Mouse (Mus musculus): Measurements from ENCODE around the gene Bcl3. TPM values are rescaled to one million over a fixed set of nuclear protein-coding genes. Genes with fewer than 3 reads are reported as not detected.

The Bcl3 gene
- polyA plus RNA-seq, 1 experiment = 13.0 TPM

DNA sequence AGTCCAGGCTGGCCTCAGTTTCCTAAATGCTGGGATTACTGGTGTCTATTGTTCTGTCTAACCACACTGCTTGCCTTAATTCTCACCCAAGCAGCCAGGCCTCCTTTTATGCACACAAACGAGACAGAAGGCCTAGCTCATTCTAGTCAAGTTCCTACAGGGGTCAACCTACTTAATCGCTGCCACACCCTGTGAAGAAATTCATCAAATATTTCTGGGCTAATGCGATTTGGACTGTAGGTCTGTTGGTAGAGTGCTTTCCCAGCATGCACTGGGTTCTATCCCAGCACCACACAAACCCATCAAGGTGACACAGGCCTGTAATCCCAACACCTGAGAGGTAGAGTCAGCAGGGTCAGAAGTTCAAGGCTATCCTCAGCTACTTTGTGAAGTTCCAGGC lies 7.1 kb upstream of the Bcl3 start:
- no peak overlapping the region for H3K27ac ChIP-seq (ENCODE audit: control insufficient read depth, insufficient read depth, low read depth, low read length, poor library complexity)
- WGBS = 79% methylated on average over 3 of the region's 3 CpGs
- H3K4me3 ChIP-seq (replicated peaks; ENCODE audit: control insufficient read depth, low read depth, low read length) = no peak overlapping the region
- H3K4me1 ChIP-seq (ENCODE audit: control insufficient read depth, insufficient read depth, low read length) = peaks cover 5% of the 10 kb centered on the region; the same call in 1 of the 2 replicates
- no peak for TF ChIP-seq POLR2A (IDR thresholded peaks at IDR 0.05; ENCODE audit: borderline replicate concordance, control insufficient read depth, low read depth, low read length)
- no peak for TF ChIP-seq CTCF (IDR thresholded peaks at IDR 0.05; ENCODE audit: control insufficient read depth, insufficient read depth, low read length)

DNA sequence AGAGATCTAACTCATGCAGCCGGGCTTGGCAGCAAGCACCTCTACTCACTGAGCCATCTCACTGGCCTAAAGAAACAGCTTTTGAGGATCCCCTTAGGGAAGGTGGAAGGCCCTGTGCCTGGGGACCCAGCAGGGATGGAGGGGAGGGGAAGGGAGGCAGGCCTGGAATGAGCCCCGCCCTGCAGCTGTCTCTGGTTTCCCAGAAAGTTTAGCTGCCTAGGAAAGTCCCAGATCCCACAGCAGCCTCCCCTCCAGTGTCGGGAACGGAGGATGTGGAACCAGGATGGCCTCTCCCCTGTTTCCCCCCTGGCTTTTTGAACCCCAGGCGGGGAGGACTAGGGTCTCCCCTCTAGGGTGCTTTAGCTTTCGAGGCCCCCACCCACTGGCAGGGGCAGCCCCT lies 4.2 kb upstream of the Bcl3 start:
- no peak overlapping the region for H3K27ac ChIP-seq (ENCODE audit: control insufficient read depth, insufficient read depth, low read depth, low read length, poor library complexity)
- peaks cover 5% of the 10 kb centered on the region; the same call in 1 of the 2 replicates for H3K4me1 ChIP-seq (ENCODE audit: control insufficient read depth, insufficient read depth, low read length)
- no peak for TF ChIP-seq POLR2A (IDR thresholded peaks at IDR 0.05; ENCODE audit: borderline replicate concordance, control insufficient read depth, low read depth, low read length)
- no peak for TF ChIP-seq CTCF (IDR thresholded peaks at IDR 0.05; ENCODE audit: control insufficient read depth, insufficient read depth, low read length)
- 83% methylated on average over 6 of the region's 6 CpGs for WGBS
- H3K4me3 ChIP-seq (replicated peaks; ENCODE audit: control insufficient read depth, low read depth, low read length) = no peak overlapping the region

DNA sequence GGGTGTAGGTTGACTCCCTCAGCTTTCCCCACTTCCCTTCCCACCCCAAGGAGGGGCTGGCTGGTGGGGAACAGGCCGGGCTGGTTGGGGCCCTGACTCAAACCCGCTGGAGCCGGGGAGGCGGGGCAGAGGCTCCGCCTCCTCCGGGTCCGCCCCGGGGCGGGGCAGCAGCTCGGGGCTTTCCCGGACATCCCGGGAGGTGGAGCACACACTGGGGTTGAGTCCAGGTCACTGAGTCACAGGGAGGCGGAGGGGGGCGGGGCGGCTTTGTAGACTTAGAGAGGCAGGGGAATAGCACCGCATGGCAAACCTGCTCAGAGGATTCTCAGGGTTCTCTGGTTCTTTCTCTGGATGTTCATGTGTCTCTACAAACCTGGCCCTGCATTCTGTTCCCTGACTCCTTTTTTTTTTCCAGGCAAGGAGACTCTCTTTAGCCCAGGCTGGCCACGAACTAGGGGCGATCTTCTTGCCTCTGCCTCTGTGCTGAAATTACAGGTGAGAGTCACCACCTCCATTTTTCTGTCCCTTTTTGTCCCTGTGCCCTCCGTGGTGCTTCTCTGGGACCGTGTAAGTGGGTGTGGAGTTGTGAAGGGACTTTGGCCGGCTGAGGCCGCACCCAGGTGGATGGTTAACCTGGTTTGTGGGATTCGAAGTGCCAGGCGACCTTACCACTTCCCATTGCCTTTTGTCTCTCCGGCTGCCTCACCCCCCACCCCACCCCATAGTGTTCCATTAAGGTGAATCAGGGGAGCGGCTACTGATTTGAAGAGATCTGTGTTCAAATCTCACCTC lies 1.8 kb upstream of the Bcl3 start:
- H3K4me3 ChIP-seq (replicated peaks; ENCODE audit: control insufficient read depth, low read depth, low read length) = no peak overlapping the region
- 20% methylated on average over 26 of the region's 26 CpGs for WGBS
- no peaks in the 10 kb centered on the region; the same call in 1 of the 2 replicates for H3K4me1 ChIP-seq (ENCODE audit: control insufficient read depth, insufficient read depth, low read length)
- peak overlapping the region; percentile 68 for H3K27ac ChIP-seq (ENCODE audit: control insufficient read depth, insufficient read depth, low read depth, low read length, poor library complexity)
- TF ChIP-seq CTCF (IDR thresholded peaks at IDR 0.05; ENCODE audit: control insufficient read depth, insufficient read depth, low read length) (no peak), POLR2A (IDR thresholded peaks at IDR 0.05; ENCODE audit: borderline replicate concordance, control insufficient read depth, low read depth, low read length) (no peak)

DNA sequence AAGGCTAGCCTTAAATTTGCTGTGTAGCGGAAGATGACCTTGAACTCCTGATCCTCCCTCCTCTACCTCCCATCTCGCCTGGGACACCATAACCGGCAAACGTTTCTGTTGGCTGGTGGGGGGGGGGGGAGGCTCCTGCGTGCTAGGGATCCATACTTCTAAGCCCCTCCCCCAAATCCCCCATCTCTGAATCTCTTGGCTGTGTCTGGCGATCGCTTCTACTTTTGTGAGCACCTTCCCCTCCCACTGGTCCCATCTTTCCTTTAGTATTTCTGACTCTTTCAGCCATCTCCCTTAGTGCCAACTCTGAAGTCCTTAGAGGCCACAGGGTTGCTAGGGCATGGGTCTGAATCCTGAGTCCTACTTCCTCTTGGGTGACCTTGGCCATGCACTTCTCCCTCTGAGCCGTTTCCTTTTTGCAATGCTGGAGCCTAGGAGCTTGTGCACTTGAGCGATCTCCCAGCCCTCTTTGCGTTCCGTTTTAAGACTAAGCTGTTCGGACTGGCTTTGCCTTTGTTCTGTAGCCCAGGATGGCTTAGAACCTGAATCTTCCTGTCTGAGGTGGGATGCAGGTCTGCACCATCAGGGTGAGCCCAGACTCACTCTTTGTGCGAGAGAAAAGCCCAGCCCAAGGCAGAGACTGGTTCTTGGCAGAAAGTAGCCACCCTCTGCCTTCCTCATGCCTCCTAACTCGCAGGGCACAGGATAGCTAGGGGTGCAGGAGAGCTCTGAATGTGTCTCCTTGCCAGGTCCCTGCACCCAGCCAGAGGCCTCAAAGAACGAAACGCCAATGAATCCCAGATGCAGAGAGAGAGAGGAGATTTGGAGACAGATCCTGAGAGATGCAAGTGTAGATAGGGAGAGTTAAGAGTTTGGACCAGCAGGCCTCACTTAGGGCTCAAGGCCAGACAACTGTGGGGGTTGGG lies 949 bp upstream of the Bcl3 start:
- H3K27ac ChIP-seq (ENCODE audit: control insufficient read depth, insufficient read depth, low read depth, low read length, poor library complexity) = peak overlapping the region; percentile 68
- peak overlapping the region; percentile 11 for H3K4me3 ChIP-seq (replicated peaks; ENCODE audit: control insufficient read depth, low read depth, low read length)
- TF ChIP-seq POLR2A (IDR thresholded peaks at IDR 0.05; ENCODE audit: borderline replicate concordance, control insufficient read depth, low read depth, low read length) (no peak), CTCF (IDR thresholded peaks at IDR 0.05; ENCODE audit: control insufficient read depth, insufficient read depth, low read length) (no peak)
- H3K4me1 ChIP-seq (ENCODE audit: control insufficient read depth, insufficient read depth, low read length) = peaks cover 2% of the 10 kb centered on the region
- WGBS = 11% methylated on average over 16 of the region's 16 CpGs

DNA sequence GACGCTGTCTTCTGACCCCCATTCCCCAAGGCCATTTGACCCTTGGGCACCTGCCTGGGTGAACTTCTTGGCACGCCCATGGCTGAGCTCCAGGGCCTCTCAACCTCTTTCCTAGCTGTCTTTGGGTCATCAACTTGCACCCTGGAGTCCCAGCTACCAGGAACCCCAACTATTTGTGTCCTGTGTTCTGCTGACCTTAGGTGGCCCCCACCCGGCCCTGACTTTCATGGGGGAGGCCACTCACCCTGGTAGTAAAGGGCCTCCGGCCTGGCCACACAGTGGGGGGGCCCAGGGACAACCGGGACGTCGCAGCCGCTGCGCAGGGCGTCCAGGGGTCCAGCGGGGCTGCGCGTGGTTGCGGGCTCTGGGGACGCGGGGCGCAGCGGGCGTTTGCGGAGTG lies 377 bp downstream of the Bcl3 start:
- H3K4me3 ChIP-seq (replicated peaks; ENCODE audit: control insufficient read depth, low read depth, low read length) = peak overlapping the region; percentile 57
- H3K27ac ChIP-seq (ENCODE audit: control insufficient read depth, insufficient read depth, low read depth, low read length, poor library complexity) = peak overlapping the region; percentile 79
- H3K4me1 ChIP-seq (ENCODE audit: control insufficient read depth, insufficient read depth, low read length) = peaks cover 2% of the 10 kb centered on the region
- WGBS = 8% methylated on average over 20 of the region's 20 CpGs
- TF ChIP-seq CTCF (IDR thresholded peaks at IDR 0.05; ENCODE audit: control insufficient read depth, insufficient read depth, low read length) (no peak), POLR2A (IDR thresholded peaks at IDR 0.05; ENCODE audit: borderline replicate concordance, control insufficient read depth, low read depth, low read length) (no peak)

DNA sequence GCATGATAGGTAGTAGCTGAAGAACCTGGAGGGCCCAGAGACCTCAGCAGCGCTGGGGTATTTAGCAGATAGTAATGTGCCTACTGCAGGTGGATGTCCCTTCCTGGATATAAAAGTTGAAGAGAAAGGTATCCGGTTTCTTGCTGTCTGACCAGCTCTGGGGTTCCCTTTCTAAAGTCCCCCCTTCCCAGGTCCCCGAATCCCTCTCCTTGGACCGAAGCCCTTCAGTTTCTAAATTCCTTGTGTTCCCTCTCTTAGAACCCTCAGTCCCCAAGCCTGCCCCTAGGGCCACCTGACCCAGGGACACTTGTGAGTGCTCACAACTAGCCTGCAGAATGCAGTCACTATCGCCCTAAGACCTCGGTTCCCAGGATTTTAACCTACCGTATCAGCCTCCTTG lies 937 bp downstream of the Bcl3 start:
- WGBS = 78% methylated on average over 7 of the region's 7 CpGs
- TF ChIP-seq POLR2A (IDR thresholded peaks at IDR 0.05; ENCODE audit: borderline replicate concordance, control insufficient read depth, low read depth, low read length) = no peak
- TF ChIP-seq CTCF (IDR thresholded peaks at IDR 0.05; ENCODE audit: control insufficient read depth, insufficient read depth, low read length) = no peak
- peaks cover 2% of the 10 kb centered on the region for H3K4me1 ChIP-seq (ENCODE audit: control insufficient read depth, insufficient read depth, low read length)
- H3K4me3 ChIP-seq (replicated peaks; ENCODE audit: control insufficient read depth, low read depth, low read length) = peak overlapping the region; percentile 17
- no peak overlapping the region for H3K27ac ChIP-seq (ENCODE audit: control insufficient read depth, insufficient read depth, low read depth, low read length, poor library complexity)

DNA sequence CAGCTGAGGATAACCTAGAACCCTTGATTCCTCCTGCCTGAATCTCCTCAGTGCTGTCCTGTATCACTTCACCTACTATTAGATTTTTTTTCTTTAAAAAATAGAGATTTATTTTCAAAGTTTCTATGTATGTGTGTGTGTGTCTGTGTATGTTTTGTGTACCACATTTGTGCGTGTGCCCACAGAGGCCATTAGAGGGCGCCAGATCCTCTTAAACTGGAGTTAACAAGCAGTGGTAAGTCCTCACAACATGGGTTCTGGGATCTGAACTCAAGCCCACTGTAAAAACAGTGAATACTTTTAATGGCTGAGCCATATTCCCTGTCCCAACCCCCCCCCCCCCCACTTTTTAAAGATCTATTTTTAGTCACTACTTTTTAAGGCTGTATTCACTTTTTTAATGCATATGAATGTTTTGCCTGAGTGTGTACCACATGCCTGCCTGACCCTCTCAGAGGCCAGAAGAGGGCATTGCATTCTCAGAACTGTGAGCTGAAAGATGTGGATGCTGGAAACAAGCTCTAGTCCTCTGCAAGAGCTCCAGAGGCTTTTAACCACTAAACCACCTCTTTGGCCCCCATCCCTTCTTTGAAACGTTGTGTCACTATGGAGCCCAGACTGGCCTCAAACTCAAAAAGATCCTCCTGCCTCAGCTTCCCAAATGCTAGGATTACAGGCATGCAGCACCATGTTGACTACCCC lies 2.1 kb downstream of the Bcl3 start:
- TF ChIP-seq POLR2A (IDR thresholded peaks at IDR 0.05; ENCODE audit: borderline replicate concordance, control insufficient read depth, low read depth, low read length) (no peak), CTCF (IDR thresholded peaks at IDR 0.05; ENCODE audit: control insufficient read depth, insufficient read depth, low read length) (peak; percentile 27; the same call in 1 of the 2 replicates)
- WGBS = 63% methylated on average over 3 of the region's 3 CpGs
- Histone ChIP-seq H3K4me3 (replicated peaks; ENCODE audit: control insufficient read depth, low read depth, low read length) (no peak overlapping the region), H3K4me1 (ENCODE audit: control insufficient read depth, insufficient read depth, low read length) (peaks cover 2% of the 10 kb centered on the region), H3K27ac (ENCODE audit: control insufficient read depth, insufficient read depth, low read depth, low read length, poor library complexity) (no peak overlapping the region)

Data from bone marrow, adult 2 months (tissue).